Mouse (Mus musculus) megakaryocyte, embryonic 14.5 days (primary cell): ENCODE results near the gene Ngef.

Experiments used
- FLI1 ChIP-seq: IDR thresholded peaks from 2 replicates; pipeline ENCODE4 v1.6.1; 2012; ENCODE audit warnings: low read length, inconsistent platforms, mixed read lengths
- GATA1 ChIP-seq: IDR thresholded peaks from 3 replicates; pipeline ENCODE4 v1.6.1; 2012; ENCODE audit warnings: mixed read lengths, low read length, inconsistent platforms, borderline replicate concordance

DNA sequence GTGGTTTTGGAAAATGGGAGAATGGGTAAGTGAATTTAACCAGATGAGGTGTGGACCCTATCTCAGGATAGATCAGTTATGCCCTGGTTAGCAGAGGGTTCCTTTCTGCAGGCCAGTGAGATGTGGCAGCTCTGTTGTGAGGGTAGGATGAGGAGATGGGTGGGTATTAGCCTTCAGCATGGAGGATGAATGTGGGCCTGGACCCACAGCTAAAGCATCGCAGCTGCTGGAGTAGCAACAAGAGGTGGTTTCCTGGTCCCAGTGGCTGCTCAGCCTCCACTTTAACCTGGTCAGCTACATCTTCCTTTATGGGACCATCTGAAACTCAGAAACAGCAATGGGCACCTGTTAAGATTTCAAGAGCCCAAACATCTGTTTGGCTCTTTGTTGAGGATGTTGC, 117.2 kb downstream of the Ngef start:
- no peak for TF ChIP-seq GATA1
- no peak for TF ChIP-seq FLI1
